ENCODE assay signal across 25 mouse cellular contexts in the genomic region with DNA sequence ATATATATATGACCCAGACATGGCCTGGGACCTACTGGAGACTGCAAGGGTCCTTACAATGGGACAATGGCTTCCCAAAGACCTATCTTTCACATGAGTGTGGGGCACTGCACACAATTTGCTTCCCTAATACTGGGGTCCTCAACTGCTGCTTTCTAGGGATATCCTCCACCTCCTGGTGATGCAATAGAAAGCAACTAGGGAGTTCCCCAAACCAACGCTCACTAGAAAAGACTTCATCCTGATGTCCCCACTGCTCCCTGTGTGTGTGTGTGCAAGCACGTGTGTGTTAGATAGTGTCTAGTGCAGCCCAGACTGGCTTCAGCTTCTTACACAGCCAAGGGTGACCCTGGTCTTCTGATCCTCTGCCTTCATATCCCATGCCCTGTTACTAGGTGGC.
"Had no signal": no experiment of that assay in that cellular context is flagged by ENCODE, and none has a peak within 500 bp of the region (broad histone marks: within the 10 kb centered on the region; RNA-seq: fewer than 3 reads in every experiment).

No protein-coding gene starts in this region.

- H3K4me2 ChIP-seq: heart, embryonic 11.5 days; heart, embryonic 13.5 days; heart, embryonic 15.5 days; hindbrain, embryonic 13.5 days; hindbrain, embryonic 15.5 days; limb, embryonic 12.5 days; liver, embryonic 11.5 days; liver, embryonic 13.5 days; liver, embryonic 15.5 days had no signal

- H3K9me3 ChIP-seq: heart, embryonic 13.5 days; heart, embryonic 15.5 days; hindbrain, embryonic 13.5 days; hindbrain, embryonic 15.5 days; limb, embryonic 12.5 days; liver, embryonic 13.5 days; liver, embryonic 15.5 days had no signal

- H3K27me3 ChIP-seq: heart, embryonic 13.5 days; heart, embryonic 15.5 days; hindbrain, embryonic 13.5 days; hindbrain, embryonic 15.5 days; limb, embryonic 12.5 days; liver, embryonic 13.5 days; liver, embryonic 15.5 days had no signal

- H3K27ac ChIP-seq: heart, adult 2 months; heart, embryonic 13.5 days; heart, embryonic 15.5 days; hindbrain, embryonic 13.5 days; hindbrain, embryonic 15.5 days; hindbrain, postnatal 0 days; kidney, postnatal 0 days; limb, embryonic 12.5 days; liver, embryonic 13.5 days; liver, embryonic 15.5 days had no signal

- H3K36me3 ChIP-seq: heart, embryonic 13.5 days; heart, embryonic 15.5 days; hindbrain, embryonic 13.5 days; hindbrain, embryonic 15.5 days; liver, embryonic 13.5 days; liver, embryonic 15.5 days had no signal

- H3K4me3 ChIP-seq: heart, adult 2 months; heart, embryonic 13.5 days; heart, embryonic 15.5 days; hindbrain, embryonic 13.5 days; hindbrain, embryonic 15.5 days; limb, embryonic 12.5 days; liver, embryonic 13.5 days; liver, embryonic 15.5 days had no signal

- ATAC-seq: hindbrain, postnatal 0 days; intestine, embryonic 16.5 days had no signal

- H3K4me1 ChIP-seq: liver, embryonic 13.5 days; liver, embryonic 15.5 days had no signal

- DNase-seq: gastrocnemius, postnatal 14 days; gastrocnemius, postnatal 36 days; heart, adult 2 months; heart, postnatal 14 days; heart, postnatal 36 days; kidney, adult 18-20 months; kidney, adult 8-10 months; kidney, postnatal 14 days; kidney, postnatal 36 days; layer of hippocampus, adult 9-11 months; layer of hippocampus, postnatal 36 days; left cerebral cortex, postnatal 4 days; liver; liver, embryonic 13.5 days had no signal

- H3K9ac ChIP-seq: heart, embryonic 13.5 days; heart, embryonic 15.5 days; hindbrain, embryonic 13.5 days; hindbrain, embryonic 15.5 days; limb, embryonic 12.5 days; liver, embryonic 13.5 days; liver, embryonic 15.5 days had no signal
